Mouse (Mus musculus) liver, adult (tissue): Measurements from ENCODE around the gene Colgalt2.

Experiments
- GATA4 ChIP-seq: IDR thresholded peaks from 2 replicates; pipeline ENCODE4 v1.6.1; 2014; ENCODE audit warnings: mild to moderate bottlenecking, low read length; ENCODE audit not compliant: insufficient replicate concordance

Gene Colgalt2

DNA sequence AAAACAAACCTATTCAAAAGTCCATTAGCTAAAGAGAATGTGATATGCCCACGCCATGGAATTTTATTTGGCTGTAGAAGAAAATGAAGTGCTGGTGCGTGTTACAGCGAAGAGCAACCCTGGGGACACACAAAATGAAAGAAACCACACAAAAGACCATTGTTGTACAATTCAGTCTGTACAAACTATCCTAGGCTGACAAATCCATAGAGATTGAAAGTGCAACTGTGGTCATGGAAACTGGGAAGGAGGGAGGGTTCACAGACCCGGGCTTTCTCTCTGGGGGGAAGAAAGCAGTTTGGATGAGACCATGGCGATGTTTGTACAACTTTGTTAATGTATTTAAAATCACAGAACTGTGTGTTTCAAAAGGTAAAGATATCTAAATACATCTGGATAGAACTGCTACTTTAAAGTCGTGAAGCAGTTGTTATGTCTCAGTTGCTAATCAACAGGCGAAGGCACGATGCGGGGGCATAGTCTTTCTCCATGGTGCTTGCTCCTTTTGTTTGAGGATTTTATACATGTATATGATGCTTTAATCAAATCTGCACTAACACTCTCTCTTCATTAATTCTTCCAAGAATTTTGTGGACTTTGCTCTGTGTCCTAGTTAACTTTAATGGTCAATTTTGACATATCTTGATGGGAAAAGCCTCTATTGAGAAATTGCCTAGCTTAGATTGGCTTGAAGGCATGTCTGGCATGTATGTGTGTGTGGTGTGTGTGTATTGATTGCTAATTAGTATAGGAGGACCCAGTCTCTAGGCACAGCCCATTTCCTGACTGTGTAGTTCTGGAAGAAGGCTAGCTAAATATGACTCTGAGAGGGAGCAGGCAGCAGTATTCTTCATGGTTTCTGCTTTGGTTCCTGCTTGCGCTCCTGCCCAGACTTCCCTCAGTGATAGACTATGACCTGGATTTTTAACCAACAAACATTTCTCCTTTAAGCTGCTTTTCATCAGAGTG, 55.9 kb downstream of the Colgalt2 start:
- no peak for TF ChIP-seq GATA4

GRCm38 (mm10) chr1:152456266-152456665, 56.6 kb downstream of the Colgalt2 start:
- no peak for TF ChIP-seq GATA4

- no peak for TF ChIP-seq GATA4
These were observed 58.0 kb downstream of the Colgalt2 start for GRCm38 (mm10) chr1:152457596-152457995.

- TF ChIP-seq GATA4, result no peak
These were observed 59.4 kb downstream of the Colgalt2 start for GRCm38 (mm10) chr1:152458996-152459395.

- TF ChIP-seq GATA4, result no peak
These were observed 61.3 kb downstream of the Colgalt2 start for GRCm38 (mm10) chr1:152460931-152461330.

DNA sequence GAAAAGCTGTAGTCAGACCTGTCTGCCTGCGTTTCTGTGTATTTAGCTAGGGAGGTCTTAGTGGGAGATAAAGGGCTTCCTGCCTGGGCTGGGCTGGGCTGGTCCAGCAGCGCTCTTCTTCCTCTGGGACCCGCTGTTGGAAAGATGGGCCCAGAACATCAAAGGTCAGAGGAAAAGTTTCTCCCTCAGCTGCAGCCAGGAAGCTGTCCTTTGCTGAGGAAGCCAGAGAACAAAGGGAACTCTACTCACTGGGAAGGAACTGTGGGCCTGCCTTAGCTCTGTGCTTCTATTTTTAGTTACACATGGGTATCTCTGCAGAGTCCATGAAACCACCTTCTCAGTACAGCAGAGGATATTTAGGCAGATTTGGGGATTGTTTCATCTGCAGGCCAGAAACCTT, 62.2 kb downstream of the Colgalt2 start:
- peak; percentile 79; the same call in 1 of the 2 replicates for TF ChIP-seq GATA4

DNA sequence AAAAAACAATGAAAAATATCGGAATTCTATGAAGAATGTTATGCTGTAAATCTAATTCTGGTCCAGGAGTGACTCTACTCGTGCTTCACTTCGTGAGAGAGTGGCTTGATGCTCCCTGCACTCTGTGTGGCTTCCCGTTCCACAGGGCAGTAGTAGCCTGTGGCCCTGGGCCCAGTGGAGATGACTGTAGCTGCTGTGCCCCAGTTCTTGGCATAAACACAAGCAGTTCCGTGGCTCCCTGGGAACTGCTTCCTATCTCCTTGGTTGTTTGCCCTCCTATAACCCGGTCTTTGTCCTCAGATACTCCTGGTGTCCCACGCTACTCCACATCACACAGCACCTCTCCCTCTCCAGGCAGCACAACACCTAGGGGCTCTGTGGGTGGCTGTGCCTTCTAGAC, 62.7 kb downstream of the Colgalt2 start:
- no peak; the same call in 1 of the 2 replicates for TF ChIP-seq GATA4

DNA sequence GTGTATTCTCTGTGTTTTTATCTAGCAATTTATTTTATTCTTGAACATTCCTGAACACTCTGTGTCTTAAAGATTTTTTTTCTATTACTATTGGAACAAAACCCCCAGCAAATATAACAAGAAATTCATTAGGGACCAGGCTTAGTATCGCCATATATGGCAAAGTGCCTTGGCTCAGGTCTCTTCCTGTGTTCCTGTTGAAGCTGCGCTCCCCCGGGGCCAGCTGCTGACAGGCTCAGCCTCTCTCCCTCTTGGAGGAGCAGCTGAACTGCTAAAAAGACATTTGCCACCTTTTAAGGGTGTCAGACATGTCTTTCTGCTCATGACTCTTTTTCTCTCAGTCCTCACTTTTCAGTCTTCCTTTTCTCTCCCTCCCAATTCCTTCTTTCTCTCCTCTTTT, 66.7 kb downstream of the Colgalt2 start:
- no peak for TF ChIP-seq GATA4

DNA sequence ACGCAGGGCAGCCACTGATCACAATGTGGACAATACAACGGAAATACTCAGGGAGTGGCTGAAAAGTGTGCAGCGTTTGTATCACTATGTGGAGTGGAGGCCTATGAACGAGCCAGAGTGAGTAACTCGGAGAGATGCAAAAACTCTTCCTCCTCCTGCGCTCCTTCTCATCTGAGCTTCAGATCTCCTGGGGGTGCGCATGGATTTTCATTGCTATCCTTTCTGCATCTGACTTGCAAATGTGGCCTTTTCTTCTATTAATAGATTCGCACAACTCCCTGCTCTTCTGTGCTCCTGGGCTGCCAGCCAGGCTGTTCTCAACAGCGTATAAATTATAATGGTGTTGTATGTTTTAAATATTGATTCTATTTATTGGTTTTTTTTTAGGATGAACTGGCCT, 68.8 kb downstream of the Colgalt2 start:
- TF ChIP-seq GATA4, result no peak

DNA sequence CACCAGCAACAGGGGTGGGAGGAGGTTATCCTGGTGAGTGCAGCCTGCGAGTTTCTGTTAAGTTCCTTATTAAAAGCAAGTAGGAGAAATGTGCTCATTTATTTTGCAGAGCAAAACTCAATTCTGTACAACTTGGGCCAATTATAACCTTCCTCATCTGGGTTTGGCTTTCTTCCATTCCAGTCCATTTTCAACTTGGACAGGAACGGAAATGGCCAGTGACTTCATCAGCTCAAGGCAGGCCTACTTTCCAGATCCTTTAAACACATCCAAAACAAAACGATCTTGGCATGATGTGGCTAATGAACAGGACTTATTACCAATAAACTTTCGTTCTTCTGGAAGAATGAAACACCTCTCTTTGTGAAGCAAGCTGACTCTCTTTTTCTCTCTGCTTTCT, 76.5 kb downstream of the Colgalt2 start:
- TF ChIP-seq GATA4, result no peak

- TF ChIP-seq GATA4, result no peak
These were observed 91.2 kb downstream of the Colgalt2 start for GRCm38 (mm10) chr1:152490842-152491241.

GRCm38 (mm10) chr1:152492258-152492657, 92.6 kb downstream of the Colgalt2 start:
- TF ChIP-seq GATA4, result no peak

GRCm38 (mm10) chr1:152496831-152497230, 97.2 kb downstream of the Colgalt2 start:
- no peak for TF ChIP-seq GATA4

GRCm38 (mm10) chr1:152497581-152497980, 98.0 kb downstream of the Colgalt2 start:
- TF ChIP-seq GATA4, result peak; percentile 44; the same call in 1 of the 2 replicates

DNA sequence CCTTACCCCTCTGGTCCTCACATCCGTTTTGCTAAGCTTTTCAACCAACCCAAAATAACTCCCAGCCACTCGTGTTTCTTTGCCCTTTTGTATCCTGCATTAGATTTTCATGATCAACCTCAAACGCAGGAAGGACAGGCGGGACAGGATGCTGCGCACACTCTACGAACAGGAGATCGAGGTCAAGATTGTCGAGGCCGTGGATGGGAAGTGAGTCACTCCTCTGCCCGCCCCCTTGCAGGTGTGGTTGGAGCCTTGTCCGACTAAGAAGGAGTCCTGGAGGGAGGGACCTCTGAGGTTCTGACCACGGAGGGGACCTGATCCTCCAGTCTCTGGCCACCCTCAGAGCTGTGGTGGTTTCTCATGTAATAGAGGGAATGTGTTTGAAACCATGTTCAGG, 100.2 kb downstream of the Colgalt2 start:
- no peak for TF ChIP-seq GATA4

- no peak for TF ChIP-seq GATA4
These were observed 106.5 kb downstream of the Colgalt2 start for GRCm38 (mm10) chr1:152506175-152506574.
